In the genomic region with DNA sequence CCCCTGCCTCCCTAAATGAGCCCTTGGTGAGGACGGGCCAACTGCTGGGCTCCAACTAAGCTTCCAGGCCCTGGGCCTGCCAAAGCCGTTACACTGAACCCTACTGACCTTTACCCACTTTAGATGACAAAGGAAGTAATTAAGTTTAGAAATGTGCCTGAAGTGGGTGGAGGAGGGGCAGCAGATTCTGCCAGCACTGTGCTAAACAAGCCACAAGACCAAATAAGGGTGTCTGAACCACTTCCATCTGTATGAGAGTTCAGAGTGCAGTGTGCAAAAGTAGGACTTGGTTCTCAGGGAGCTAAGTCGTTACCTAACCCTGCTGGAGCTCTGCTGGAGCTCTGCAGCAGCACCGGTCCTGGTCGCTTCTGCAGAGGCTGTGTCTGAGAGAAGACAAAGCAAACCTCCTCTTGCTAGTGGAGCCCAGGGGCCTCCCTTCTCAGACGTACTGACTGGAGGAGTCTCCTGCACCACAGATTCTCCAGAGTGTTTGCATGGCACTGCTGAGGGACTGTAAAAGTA, we compare ENCODE assay signal across 8 mouse cellular contexts. TPM values are rescaled to one million over a fixed set of nuclear protein-coding genes. Genes with fewer than 3 reads are reported as not detected.
DNase-seq lines count a peak whose midpoint lies in the region; ATAC-seq lines count a peak whose summit lies in the region.

No protein-coding gene starts in this region.

- H3K4me2 ChIP-seq in forebrain, embryonic 16.5 days (ENCODE audit: low read length): no peak overlapping the region
- H3K4me2 ChIP-seq in midbrain, embryonic 14.5 days (ENCODE audit: low read length): no peak overlapping the region

- no peak overlapping the region for H3K9ac ChIP-seq in forebrain, embryonic 16.5 days (replicated peaks; ENCODE audit: low read depth, low read length)
- H3K9ac ChIP-seq in midbrain, embryonic 14.5 days (replicated peaks; ENCODE audit: low read length): no peak overlapping the region

- WGBS in forebrain, embryonic 10.5 days: 1% methylated on average over 6 of the region's 6 CpGs
- 4% methylated on average over 6 of the region's 6 CpGs for WGBS in forebrain, embryonic 16.5 days
- WGBS in midbrain, embryonic 14.5 days: 5% methylated on average over 6 of the region's 6 CpGs

- H3K4me3 ChIP-seq in forebrain, embryonic 10.5 days: peak overlapping the region; percentile 11; the same call in 1 of the 2 replicates
- no peak overlapping the region for H3K4me3 ChIP-seq in forebrain, embryonic 16.5 days (replicated peaks; ENCODE audit: low read length)
- H3K4me3 ChIP-seq in midbrain, embryonic 14.5 days (replicated peaks; ENCODE audit: low read depth, low read length): no peak overlapping the region

- no peaks in the 10 kb centered on the region for H3K27me3 ChIP-seq in forebrain, embryonic 10.5 days (ENCODE audit: poor library complexity, severe bottlenecking)
- H3K27me3 ChIP-seq in forebrain, embryonic 16.5 days (replicated peaks; ENCODE audit: control insufficient read depth, insufficient read depth, low read length): no peaks in the 10 kb centered on the region
- H3K27me3 ChIP-seq in midbrain, embryonic 14.5 days (ENCODE audit: control insufficient read depth, insufficient read depth, low read length): no peaks in the 10 kb centered on the region

- H3K36me3 ChIP-seq in forebrain, embryonic 10.5 days (replicated peaks): 0 out of 2 replicates have a peak, but pooled peaks cover 3% of the 10 kb centered on the region
- no peaks in the 10 kb centered on the region for H3K36me3 ChIP-seq in forebrain, embryonic 16.5 days (ENCODE audit: control insufficient read depth, insufficient read depth)
- H3K36me3 ChIP-seq in midbrain, embryonic 14.5 days (ENCODE audit: control insufficient read depth, insufficient read depth, low read length): no peaks in the 10 kb centered on the region

- no peaks in the 10 kb centered on the region for H3K9me3 ChIP-seq in forebrain, embryonic 10.5 days
- H3K9me3 ChIP-seq in forebrain, embryonic 16.5 days (ENCODE audit: control insufficient read depth, low read length): no peaks in the 10 kb centered on the region
- no peaks in the 10 kb centered on the region for H3K9me3 ChIP-seq in midbrain, embryonic 14.5 days (ENCODE audit: control insufficient read depth, low read length)

- intact Hi-C loops in left cerebral cortex, postnatal 25 days (cut with DNase I): no loop called here

- ATAC-seq in forebrain, embryonic 16.5 days: no peak
- ATAC-seq in midbrain, embryonic 14.5 days (ENCODE audit: low FRiP score, low TSS enrichment): no peak

- peak overlapping the region; percentile 86 for H3K27ac ChIP-seq in forebrain, embryonic 10.5 days
- no peak overlapping the region for H3K27ac ChIP-seq in forebrain, embryonic 16.5 days (ENCODE audit: low read length)
- no peak overlapping the region for H3K27ac ChIP-seq in midbrain, embryonic 14.5 days (replicated peaks; ENCODE audit: low read depth, low read length)

- peak; percentile 43 for DNase-seq in forebrain, embryonic 10.5 days (ENCODE audit: extremely low spot score, low spot score)
- peak; percentile 76 for DNase-seq in adrenal gland, adult 2 months
- peak; percentile 19 to 30 for DNase-seq in frontal cortex, adult 2 months (ENCODE audit: extremely low spot score in 1 of 2, low spot score in 1 of 2)
- DNase-seq in hindlimb bud, embryonic 11.5 days (ENCODE audit: extremely low spot score, low read depth, low spot score): peak; percentile 66
- DNase-seq in left cerebral cortex, postnatal 25 days (ENCODE audit: low spot score in 2 of 2): peak; percentile 13 to 41
- DNase-seq in midbrain, embryonic 14.5 days: peak; percentile 16
- peak; percentile 44 for DNase-seq in testis, postnatal 14 days (ENCODE audit: low spot score)

- H3K4me1 ChIP-seq in forebrain, embryonic 10.5 days: peaks cover 22% of the 10 kb centered on the region
- peaks cover 5% of the 10 kb centered on the region for H3K4me1 ChIP-seq in forebrain, embryonic 16.5 days (replicated peaks; ENCODE audit: control insufficient read depth, insufficient read depth, low read length)
- H3K4me1 ChIP-seq in midbrain, embryonic 14.5 days (ENCODE audit: control insufficient read depth, insufficient read depth, low read length): no peaks in the 10 kb centered on the region

RNA-seq across cellular contexts. Expression of a gene that starts 36.5 kb away (rescaled TPM):
- polyA plus RNA-seq in forebrain, embryonic 10.5 days (2016; fragmentation: Nextera tagmentation; extraction: Ambion mirVana): 125 and 130 TPM in 2 replicates
- polyA plus RNA-seq in forebrain, embryonic 16.5 days (2015; fragmentation: Nextera tagmentation; extraction: Ambion mirVana): 186 and 203 TPM in 2 replicates
- total RNA-seq in adrenal gland, adult 2 months (2021): 100 to 1,000 TPM; 167 to 268 TPM
- 53.4 and 59.5 TPM in 2 replicates for polyA plus RNA-seq in adrenal gland, adult 2 months (2012; rRNA removed)
- polyA plus RNA-seq in frontal cortex, adult 2 months (2012; rRNA removed): 128 and 149 TPM in 2 replicates
- total RNA-seq in left cerebral cortex, postnatal 25 days (2021): 100 to 1,000 TPM; 267 to 273 TPM
- 170 and 211 TPM in 2 replicates for polyA plus RNA-seq in midbrain, embryonic 14.5 days (2014; fragmentation: Nextera tagmentation; extraction: Ambion mirVana)

RNA-seq across cellular contexts. Expression of a gene that starts 36.6 kb away (rescaled TPM):
- polyA plus RNA-seq in forebrain, embryonic 10.5 days (2016; fragmentation: Nextera tagmentation; extraction: Ambion mirVana): 19.5 and 19.7 TPM in 2 replicates
- 6.2 and 6.9 TPM in 2 replicates for polyA plus RNA-seq in forebrain, embryonic 16.5 days (2015; fragmentation: Nextera tagmentation; extraction: Ambion mirVana)
- 1 to 10 TPM; 9.5 to 10.0 TPM for total RNA-seq in adrenal gland, adult 2 months (2021)
- 6.0 and 6.8 TPM in 2 replicates for polyA plus RNA-seq in adrenal gland, adult 2 months (2012; rRNA removed)
- 7.9 and 10.0 TPM in 2 replicates for polyA plus RNA-seq in frontal cortex, adult 2 months (2012; rRNA removed)
- 1 to 10 TPM; 5.6 to 7.6 TPM for total RNA-seq in left cerebral cortex, postnatal 25 days (2021)
- 6.6 and 6.7 TPM in 2 replicates for polyA plus RNA-seq in midbrain, embryonic 14.5 days (2014; fragmentation: Nextera tagmentation; extraction: Ambion mirVana)

RNA-seq across cellular contexts. Expression of a gene that starts 44.2 kb away (rescaled TPM):
- 35.6 and 38.6 TPM in 2 replicates for polyA plus RNA-seq in forebrain, embryonic 10.5 days (2016; fragmentation: Nextera tagmentation; extraction: Ambion mirVana)
- 79.5 and 86.3 TPM in 2 replicates for polyA plus RNA-seq in forebrain, embryonic 16.5 days (2015; fragmentation: Nextera tagmentation; extraction: Ambion mirVana)
- total RNA-seq in adrenal gland, adult 2 months (2021): 10 to 100 TPM; 44.1 to 45.8 TPM
- polyA plus RNA-seq in adrenal gland, adult 2 months (2012; rRNA removed): 46.8 and 58.2 TPM in 2 replicates
- polyA plus RNA-seq in frontal cortex, adult 2 months (2012; rRNA removed): 61.0 and 66.1 TPM in 2 replicates
- total RNA-seq in left cerebral cortex, postnatal 25 days (2021): 10 to 100 TPM; 41.4 to 44.3 TPM
- 72.2 and 89.3 TPM in 2 replicates for polyA plus RNA-seq in midbrain, embryonic 14.5 days (2014; fragmentation: Nextera tagmentation; extraction: Ambion mirVana)

RNA-seq across cellular contexts. Expression of a gene that starts 56.2 kb away (rescaled TPM):
- 3,270 and 3,283 TPM in 2 replicates for polyA plus RNA-seq in forebrain, embryonic 10.5 days (2016; fragmentation: Nextera tagmentation; extraction: Ambion mirVana)
- 4,671 and 4,745 TPM in 2 replicates for polyA plus RNA-seq in forebrain, embryonic 16.5 days (2015; fragmentation: Nextera tagmentation; extraction: Ambion mirVana)
- total RNA-seq in adrenal gland, adult 2 months (2021): 1,000 to 10,000 TPM; 1,385 to 1,758 TPM
- polyA plus RNA-seq in adrenal gland, adult 2 months (2012; rRNA removed): 1,114 and 1,206 TPM in 2 replicates
- 3,321 and 3,429 TPM in 2 replicates for polyA plus RNA-seq in frontal cortex, adult 2 months (2012; rRNA removed)
- total RNA-seq in left cerebral cortex, postnatal 25 days (2021): 1,000 to 10,000 TPM; 1,728 to 1,830 TPM
- 4,878 and 5,143 TPM in 2 replicates for polyA plus RNA-seq in midbrain, embryonic 14.5 days (2014; fragmentation: Nextera tagmentation; extraction: Ambion mirVana)

Comparison
In these comparisons a context has a peak if more than half of its experiments do, and no peak if none do; other contexts are left out.
1. DNase-seq: peak in every context shown above with its lines; median percentile 76 in adrenal gland, adult 2 months; 66 in hindlimb bud, embryonic 11.5 days; 44 in testis, postnatal 14 days; 43 in forebrain, embryonic 10.5 days; 27 in left cerebral cortex, postnatal 25 days; 24 in frontal cortex, adult 2 months; 16 in midbrain, embryonic 14.5 days.